Mouse (Mus musculus) MEL (cell line): ENCODE measurements at regions not wholly inside any gene's neighbourhood (a gene's known extent, or its start where the extent isn't known, plus 50 kb on each side); places are given as distances from the start of the nearest gene placed in this dataset.

ENCODE experiments used
- DNase-seq: peaks from one replicate; pipeline ENCODE4 v3.0.0; 2011; ENCODE audit warnings: low read depth, low spot score
- H3K27ac ChIP-seq: 2 replicates; pipeline ENCODE4 v1.5.1; 2012; ENCODE audit warnings: low read depth, mild to moderate bottlenecking, control low read depth, low read length, moderate library complexity; ENCODE audit not compliant: control insufficient read depth
- H3K27me3 ChIP-seq, 2 experiments: fragments of 150-350 bp in 1 of 2; sonication (generic) in 1 of 2; 2 replicates each; pipeline ENCODE4 v1.6.1; 2012; ENCODE audit warnings: low read length in 2 of 2, mild to moderate bottlenecking in 2 of 2, improper control_type of control experiment in 1 of 2, moderate library complexity in 1 of 2; ENCODE audit not compliant: insufficient read depth in 2 of 2, control insufficient read depth in 1 of 2
- H3K36me3 ChIP-seq, 2 experiments: 2 replicates each; pipeline ENCODE4 v1.6.1; 2012 to 2014; ENCODE audit warnings: low read length in 2 of 2, improper control_type of control experiment in 1 of 2, inconsistent platforms in 1 of 2, mild to moderate bottlenecking in 1 of 2; ENCODE audit not compliant: insufficient read depth in 2 of 2, control insufficient read depth in 1 of 2
- H3K4me1 ChIP-seq, 2 experiments: fragments of 150-350 bp in 1 of 2; sonication (generic) in 1 of 2; 2 replicates each; pipeline ENCODE4 v1.6.1; 2012; ENCODE audit warnings: low read length in 2 of 2, improper control_type of control experiment in 1 of 2, mild to moderate bottlenecking in 1 of 2; ENCODE audit not compliant: insufficient read depth in 2 of 2, control insufficient read depth in 1 of 2
- H3K4me3 ChIP-seq, 2 experiments: fragments of 150-350 bp in 1 of 2; sonication (generic) in 1 of 2; 2 replicates each; pipeline ENCODE4 v1.5.1; 2012; ENCODE audit warnings: low read depth in 2 of 2, low read length in 2 of 2, mild to moderate bottlenecking in 2 of 2, moderate library complexity in 2 of 2, control low read depth in 1 of 2, improper control_type of control experiment in 1 of 2; ENCODE audit not compliant: control insufficient read depth in 1 of 2, insufficient read depth in 1 of 2
- H3K79me2 ChIP-seq: 2 replicates; pipeline ENCODE4 v1.6.1; 2012; ENCODE audit warnings: mild to moderate bottlenecking, low read length, moderate library complexity; ENCODE audit not compliant: control insufficient read depth, poor library complexity, insufficient read depth
- H3K9ac ChIP-seq: 2 replicates; pipeline ENCODE4 v1.6.1; 2012; ENCODE audit warnings: low read depth, mild to moderate bottlenecking, control low read depth, low read length, moderate library complexity; ENCODE audit not compliant: control insufficient read depth, poor library complexity, severe bottlenecking
- H3K9me3 ChIP-seq: fragments of 150-350 bp; sonication (generic); replicated peaks from 2 replicates; pipeline ENCODE4 v1.6.1; 2012; ENCODE audit warnings: mild to moderate bottlenecking, low read length, improper control_type of control experiment, moderate library complexity; ENCODE audit not compliant: insufficient read depth
- BHLHE40 ChIP-seq: IDR thresholded peaks from 2 replicates; pipeline ENCODE4 v1.6.1; 2012; ENCODE audit warnings: low read depth, mild to moderate bottlenecking, inconsistent platforms, low read length, improper control_type of control experiment, borderline replicate concordance
- CHD1 ChIP-seq: IDR thresholded peaks from 2 replicates; pipeline ENCODE4 v1.6.1; 2012; ENCODE audit warnings: low read depth, mild to moderate bottlenecking, inconsistent platforms, low read length, improper control_type of control experiment
- CTCF ChIP-seq, 3 experiments: IDR thresholded peaks in 2 of 3; conservative IDR thresholded peaks in 1 of 3; 2 replicates each; pipeline ENCODE4 v1.5.1; 2011 to 2012; ENCODE audit warnings: low read length in 3 of 3, low read depth in 2 of 3, mild to moderate bottlenecking in 2 of 3, improper control_type of control experiment in 1 of 3, inconsistent platforms in 1 of 3, mixed read lengths in 1 of 3, moderate library complexity in 1 of 3; ENCODE audit not compliant: control insufficient read depth in 1 of 3, insufficient read depth in 1 of 3, poor library complexity in 1 of 3, severe bottlenecking in 1 of 3
- E2F4 ChIP-seq: IDR thresholded peaks from 2 replicates; pipeline ENCODE4 v1.6.1; 2011; ENCODE audit warnings: low read depth, low read length, improper control_type of control experiment, borderline replicate concordance
- ELF1 ChIP-seq: IDR thresholded peaks from 2 replicates; pipeline ENCODE4 v1.6.1; 2014; ENCODE audit warnings: low read depth, mild to moderate bottlenecking, inconsistent platforms, low read length, improper control_type of control experiment, moderate library complexity
- ETS1 ChIP-seq: IDR thresholded peaks from 2 replicates; pipeline ENCODE4 v1.6.1; 2012; ENCODE audit warnings: low read depth, mild to moderate bottlenecking, inconsistent platforms, low read length, improper control_type of control experiment, moderate library complexity
- GABPA ChIP-seq: IDR thresholded peaks from 2 replicates; pipeline ENCODE4 v1.6.1; 2012; ENCODE audit warnings: low read depth, mild to moderate bottlenecking, inconsistent platforms, low read length, improper control_type of control experiment, moderate library complexity
- HCFC1 ChIP-seq: IDR thresholded peaks from 2 replicates; pipeline ENCODE4 v1.6.1; 2012; ENCODE audit warnings: low read depth, mild to moderate bottlenecking, inconsistent platforms, low read length, improper control_type of control experiment, moderate library complexity
- JUND ChIP-seq: IDR thresholded peaks from 2 replicates; pipeline ENCODE4 v1.6.1; 2011; ENCODE audit warnings: low read depth, mild to moderate bottlenecking, improper control_type of control experiment, low read length
- MAFK ChIP-seq: IDR thresholded peaks from 2 replicates; pipeline ENCODE4 v1.6.1; 2011; ENCODE audit warnings: low read depth, mild to moderate bottlenecking, low read length, improper control_type of control experiment, borderline replicate concordance
- MAX ChIP-seq: IDR thresholded peaks from 2 replicates; pipeline ENCODE4 v1.6.1; 2011; ENCODE audit warnings: low read length, improper control_type of control experiment
- MAZ ChIP-seq: IDR thresholded peaks from 2 replicates; pipeline ENCODE4 v1.6.1; 2012; ENCODE audit warnings: low read depth, mild to moderate bottlenecking, inconsistent platforms, low read length, improper control_type of control experiment
- MEF2A ChIP-seq: IDR thresholded peaks from 2 replicates; pipeline ENCODE4 v1.6.1; 2014; ENCODE audit warnings: low read depth, mild to moderate bottlenecking, inconsistent platforms, low read length, improper control_type of control experiment; ENCODE audit not compliant: poor library complexity, insufficient replicate concordance, severe bottlenecking; ENCODE audit errors: extremely low read depth
- MXI1 ChIP-seq: IDR thresholded peaks from 2 replicates; pipeline ENCODE4 v1.6.1; 2011; ENCODE audit warnings: mild to moderate bottlenecking, low read depth, low read length, improper control_type of control experiment
- MYB ChIP-seq: IDR thresholded peaks from 2 replicates; pipeline ENCODE4 v1.6.1; 2011; ENCODE audit warnings: mild to moderate bottlenecking, low read depth, low read length, improper control_type of control experiment
- MYC ChIP-seq: IDR thresholded peaks from 2 replicates; pipeline ENCODE4 v1.6.1; 2011; ENCODE audit warnings: low read depth, mild to moderate bottlenecking, low read length, improper control_type of control experiment, moderate library complexity
- NRF1 ChIP-seq: IDR thresholded peaks from 2 replicates; pipeline ENCODE4 v1.6.1; 2014; ENCODE audit warnings: low read depth, mild to moderate bottlenecking, inconsistent platforms, low read length, improper control_type of control experiment, moderate library complexity; ENCODE audit not compliant: poor library complexity, insufficient read depth, severe bottlenecking
- POLR2AphosphoS5 ChIP-seq: IDR thresholded peaks from 2 replicates; pipeline ENCODE4 v1.6.1; 2012; ENCODE audit warnings: low read depth, borderline replicate concordance, mild to moderate bottlenecking, inconsistent platforms, low read length, moderate library complexity, mixed read lengths
- RAD21 ChIP-seq: IDR thresholded peaks from 2 replicates; pipeline ENCODE4 v1.6.1; 2011; ENCODE audit warnings: mild to moderate bottlenecking, low read depth, low read length, improper control_type of control experiment
- TBP ChIP-seq: IDR thresholded peaks from 2 replicates; pipeline ENCODE4 v1.8.0; 2011; ENCODE audit warnings: low read depth, low read length, improper control_type of control experiment
- UBTF ChIP-seq: IDR thresholded peaks from 2 replicates; pipeline ENCODE4 v1.6.1; 2012; ENCODE audit warnings: low read depth, mild to moderate bottlenecking, inconsistent platforms, low read length, improper control_type of control experiment, moderate library complexity, borderline replicate concordance; ENCODE audit not compliant: insufficient read depth
- USF1 ChIP-seq: IDR thresholded peaks from 2 replicates; pipeline ENCODE4 v1.6.1; 2014; ENCODE audit warnings: low read depth, mild to moderate bottlenecking, inconsistent platforms, low read length, improper control_type of control experiment, moderate library complexity
- ZC3H11A ChIP-seq: IDR thresholded peaks from 2 replicates; pipeline ENCODE4 v1.6.1; 2012; ENCODE audit warnings: low read depth, mild to moderate bottlenecking, inconsistent platforms, low read length, improper control_type of control experiment
- ZNF384 ChIP-seq: IDR thresholded peaks from 2 replicates; pipeline ENCODE4 v1.6.1; 2012; ENCODE audit warnings: low read depth, mild to moderate bottlenecking, inconsistent platforms, low read length, improper control_type of control experiment

- H3K27me3 ChIP-seq = no peaks in the 10 kb centered on the region
- no peaks in the 10 kb centered on the region for H3K4me1 ChIP-seq
- H3K79me2 ChIP-seq = no peaks in the 10 kb centered on the region
- no peak for DNase-seq
- no peak overlapping the region for H3K9ac ChIP-seq
- H3K27ac ChIP-seq = no peak overlapping the region
- no peaks in the 10 kb centered on the region for H3K36me3 ChIP-seq
- no peaks in the 10 kb centered on the region for H3K9me3 ChIP-seq
- H3K4me3 ChIP-seq = no peak overlapping the region
- no peak for TF ChIP-seq BHLHE40
- no peak for TF ChIP-seq POLR2AphosphoS5
- no peak for TF ChIP-seq MEF2A
- TF ChIP-seq JUND = no peak
- TF ChIP-seq ZC3H11A = no peak
- no peak for TF ChIP-seq MAX
- no peak for TF ChIP-seq ETS1
- no peak for TF ChIP-seq MYC
- no peak for TF ChIP-seq GABPA
Observed at GRCm38 (mm10) chr13:44108695-44109094, 324.1 kb downstream of the Cd83 start.

- no peaks in the 10 kb centered on the region for H3K9me3 ChIP-seq
- no peak for TF ChIP-seq MYC
- TF ChIP-seq POLR2AphosphoS5 = no peak
- TF ChIP-seq, all 39 proteins: peak for 0
- no peak for DNase-seq
- no peak overlapping the region for H3K27ac ChIP-seq
- H3K4me3 ChIP-seq = no peak overlapping the region
- H3K27me3 ChIP-seq = no peaks in the 10 kb centered on the region
- no peaks in the 10 kb centered on the region for H3K36me3 ChIP-seq
- H3K79me2 ChIP-seq = no peaks in the 10 kb centered on the region
- no peaks in the 10 kb centered on the region for H3K4me1 ChIP-seq
- H3K9ac ChIP-seq = no peak overlapping the region
Observed at GRCm38 (mm10) chr13:44113043-44113442, 328.5 kb downstream of the Cd83 start.

GRCm38 (mm10) chr13:44114856-44115255 lies 330.3 kb downstream of the Cd83 start:
- Histone ChIP-seq H3K79me2 (no peaks in the 10 kb centered on the region), H3K27ac (no peak overlapping the region), H3K4me3 (no peak overlapping the region), H3K9ac (no peak overlapping the region), H3K27me3 (no peaks in the 10 kb centered on the region), H3K36me3 (no peaks in the 10 kb centered on the region), H3K4me1 (no peaks in the 10 kb centered on the region), H3K9me3 (no peaks in the 10 kb centered on the region)
- TF ChIP-seq ETS1 (no peak), NRF1 (no peak), MXI1 (no peak), POLR2AphosphoS5 (no peak), MYC (no peak), CHD1 (no peak), CTCF (IDR thresholded peaks at IDR 0.05 in 2 of 3, conservative IDR thresholded peaks at IDR 0.05 in 1 of 3; ENCODE audit: control insufficient read depth in 1 of 3, insufficient read depth in 1 of 3, low read depth in 2 of 3, low read length in 3 of 3, poor library complexity in 1 of 3, severe bottlenecking in 1 of 3) (no peak), HCFC1 (no peak), MYB (no peak), ZC3H11A (no peak), ZNF384 (no peak), MAZ (no peak), TBP (no peak), USF1 (no peak), BHLHE40 (no peak), ELF1 (no peak), E2F4 (no peak), RAD21 (no peak), MAFK (no peak), UBTF (no peak)
- no peak for DNase-seq
